Mouse (Mus musculus): Measurements from ENCODE around the gene Pced1b. TPM values are rescaled to one million over a fixed set of nuclear protein-coding genes. Genes with fewer than 3 reads are reported as not detected.
A peak's percentile ranks its signal among the peaks of the same experiment; 100 is the strongest.
"Not testable (repeated sequence)": the region's sequence is repeated elsewhere in the genome, so short reads cannot be mapped to it uniquely, and the experiment has no call there.

Pced1b gene
- polyA plus RNA-seq, 1 experiment: 8.3 TPM

- no peak overlapping the region for H3K4me3 ChIP-seq (ENCODE audit: control insufficient read depth, low read depth, low read length)
- peaks cover 5% of the 10 kb centered on the region; the same call in 1 of the 2 replicates for H3K4me1 ChIP-seq (ENCODE audit: control insufficient read depth, insufficient read depth, low read length)
- H3K27ac ChIP-seq (ENCODE audit: control insufficient read depth, insufficient read depth, low read depth, low read length): no peak overlapping the region
- H3K36me3 ChIP-seq (ENCODE audit: control insufficient read depth, insufficient read depth, low read length): no peaks in the 10 kb centered on the region
- H3K27me3 ChIP-seq (ENCODE audit: control insufficient read depth, insufficient read depth, low read length): no peaks in the 10 kb centered on the region
- no peak for TF ChIP-seq CTCF (IDR thresholded peaks at IDR 0.05; ENCODE audit: control insufficient read depth, insufficient read depth, insufficient replicate concordance, low read depth, low read length)
- no peak for TF ChIP-seq POLR2A (IDR thresholded peaks at IDR 0.05; ENCODE audit: control insufficient read depth, low read depth, low read length)
Measured at GRCm38 (mm10) chr15:97364968-97365367, 118.1 kb downstream of the Pced1b start.

GRCm38 (mm10) chr15:97368035-97368608 lies 121.2 kb downstream of the Pced1b start:
- Histone ChIP-seq H3K27ac (ENCODE audit: control insufficient read depth, insufficient read depth, low read depth, low read length) (no peak overlapping the region), H3K4me3 (ENCODE audit: control insufficient read depth, low read depth, low read length) (no peak overlapping the region), H3K4me1 (ENCODE audit: control insufficient read depth, insufficient read depth, low read length) (peaks cover 9% of the 10 kb centered on the region), H3K36me3 (ENCODE audit: control insufficient read depth, insufficient read depth, low read length) (no peaks in the 10 kb centered on the region), H3K27me3 (ENCODE audit: control insufficient read depth, insufficient read depth, low read length) (no peaks in the 10 kb centered on the region)
- no peak for TF ChIP-seq CTCF (IDR thresholded peaks at IDR 0.05; ENCODE audit: control insufficient read depth, insufficient read depth, insufficient replicate concordance, low read depth, low read length)
- no peak for TF ChIP-seq POLR2A (IDR thresholded peaks at IDR 0.05; ENCODE audit: control insufficient read depth, low read depth, low read length)

GRCm38 (mm10) chr15:97368631-97369030 lies 121.7 kb downstream of the Pced1b start:
- Histone ChIP-seq H3K27ac (ENCODE audit: control insufficient read depth, insufficient read depth, low read depth, low read length) (no peak overlapping the region), H3K27me3 (ENCODE audit: control insufficient read depth, insufficient read depth, low read length) (no peaks in the 10 kb centered on the region), H3K36me3 (ENCODE audit: control insufficient read depth, insufficient read depth, low read length) (no peaks in the 10 kb centered on the region), H3K4me3 (ENCODE audit: control insufficient read depth, low read depth, low read length) (no peak overlapping the region), H3K4me1 (ENCODE audit: control insufficient read depth, insufficient read depth, low read length) (peaks cover 11% of the 10 kb centered on the region)
- TF ChIP-seq POLR2A (IDR thresholded peaks at IDR 0.05; ENCODE audit: control insufficient read depth, low read depth, low read length) (no peak), CTCF (IDR thresholded peaks at IDR 0.05; ENCODE audit: control insufficient read depth, insufficient read depth, insufficient replicate concordance, low read depth, low read length) (no peak)

GRCm38 (mm10) chr15:97369144-97369543 lies 122.2 kb downstream of the Pced1b start:
- no peak overlapping the region for H3K27ac ChIP-seq (ENCODE audit: control insufficient read depth, insufficient read depth, low read depth, low read length)
- peak overlapping the region; percentile 50; the same call in 1 of the 2 replicates for H3K4me3 ChIP-seq (ENCODE audit: control insufficient read depth, low read depth, low read length)

GRCm38 (mm10) chr15:97370880-97371279 lies 124.0 kb downstream of the Pced1b start:
- H3K27ac ChIP-seq (ENCODE audit: control insufficient read depth, insufficient read depth, low read depth, low read length): no peak overlapping the region
- H3K4me3 ChIP-seq (ENCODE audit: control insufficient read depth, low read depth, low read length): no peak overlapping the region
- no peaks in the 10 kb centered on the region for H3K27me3 ChIP-seq (ENCODE audit: control insufficient read depth, insufficient read depth, low read length)
- H3K36me3 ChIP-seq (ENCODE audit: control insufficient read depth, insufficient read depth, low read length): no peaks in the 10 kb centered on the region
- H3K4me1 ChIP-seq (ENCODE audit: control insufficient read depth, insufficient read depth, low read length): peaks cover 11% of the 10 kb centered on the region
- no peak for TF ChIP-seq CTCF (IDR thresholded peaks at IDR 0.05; ENCODE audit: control insufficient read depth, insufficient read depth, insufficient replicate concordance, low read depth, low read length)
- TF ChIP-seq POLR2A (IDR thresholded peaks at IDR 0.05; ENCODE audit: control insufficient read depth, low read depth, low read length): no peak

More at GRCm38 (mm10) chr15:97369144-97369543, 122.2 kb downstream of the Pced1b start:
- peaks cover 11% of the 10 kb centered on the region for H3K4me1 ChIP-seq (ENCODE audit: control insufficient read depth, insufficient read depth, low read length)
- no peaks in the 10 kb centered on the region for H3K36me3 ChIP-seq (ENCODE audit: control insufficient read depth, insufficient read depth, low read length)
- H3K27me3 ChIP-seq (ENCODE audit: control insufficient read depth, insufficient read depth, low read length): no peaks in the 10 kb centered on the region
- no peak for TF ChIP-seq CTCF (IDR thresholded peaks at IDR 0.05; ENCODE audit: control insufficient read depth, insufficient read depth, insufficient replicate concordance, low read depth, low read length)
- TF ChIP-seq POLR2A (IDR thresholded peaks at IDR 0.05; ENCODE audit: control insufficient read depth, low read depth, low read length): no peak

- H3K4me1 ChIP-seq (ENCODE audit: control insufficient read depth, insufficient read depth, low read length): peaks cover 15% of the 10 kb centered on the region
- not testable (repeated sequence) for H3K36me3 ChIP-seq (ENCODE audit: control insufficient read depth, insufficient read depth, low read length); H3K4me3 ChIP-seq (ENCODE audit: control insufficient read depth, low read depth, low read length); H3K27ac ChIP-seq (ENCODE audit: control insufficient read depth, insufficient read depth, low read depth, low read length); H3K27me3 ChIP-seq (ENCODE audit: control insufficient read depth, insufficient read depth, low read length)
Measured at GRCm38 (mm10) chr15:97372043-97372442, 125.1 kb downstream of the Pced1b start.

GRCm38 (mm10) chr15:97372611-97373131 lies 125.8 kb downstream of the Pced1b start:
- Histone ChIP-seq H3K36me3 (ENCODE audit: control insufficient read depth, insufficient read depth, low read length) (no peaks in the 10 kb centered on the region), H3K4me3 (ENCODE audit: control insufficient read depth, low read depth, low read length) (no peak overlapping the region), H3K4me1 (ENCODE audit: control insufficient read depth, insufficient read depth, low read length) (peaks cover 15% of the 10 kb centered on the region), H3K27ac (ENCODE audit: control insufficient read depth, insufficient read depth, low read depth, low read length) (peak overlapping the region; percentile 58), H3K27me3 (ENCODE audit: control insufficient read depth, insufficient read depth, low read length) (no peaks in the 10 kb centered on the region; the same call in 1 of the 2 replicates)
- no peak for TF ChIP-seq CTCF (IDR thresholded peaks at IDR 0.05; ENCODE audit: control insufficient read depth, insufficient read depth, insufficient replicate concordance, low read depth, low read length)

Data from testis, adult 2 months (tissue).